Mouse (Mus musculus) liver, embryonic 14.5 days (tissue): ENCODE data around the gene Stk40. TPM values are rescaled to one million over a fixed set of nuclear protein-coding genes. Genes with fewer than 3 reads are reported as not detected.
A peak's percentile ranks its signal among the peaks of the same experiment; 100 is the strongest.

Experiments used
- ATAC-seq: fragments of 200-750 bp; cut with Nextera tagmentation; 2 replicates; pipeline ENCODE4 v1.8.0; 2017; ENCODE audit warnings: moderate number of reproducible peaks, mild to moderate bottlenecking, moderate library complexity; ENCODE audit not compliant: insufficient read depth
- DNase-seq, 3 experiments: peaks; one replicate each; pipeline ENCODE4 v3.0.0-alpha.2; 2012 to 2013; ENCODE audit warnings: low read depth in 3 of 3, low spot score in 3 of 3
- H3K27ac ChIP-seq: fragments of 300-500 bp; sonication (generic); 2 replicates; pipeline ENCODE4 v1.5.1; 2014; ENCODE audit warnings: moderate library complexity, mild to moderate bottlenecking, control low read depth, inconsistent platforms
- H3K27me3 ChIP-seq: fragments of 300-500 bp; sonication (generic); 2 replicates; pipeline ENCODE4 v1.6.1; 2014; ENCODE audit warnings: mild to moderate bottlenecking, low read length, moderate library complexity; ENCODE audit not compliant: control insufficient read depth, insufficient read depth
- H3K36me3 ChIP-seq: fragments of 300-500 bp; sonication (generic); replicated peaks from 2 replicates; pipeline ENCODE4 v1.6.1; 2014; ENCODE audit warnings: low read depth; ENCODE audit not compliant: control insufficient read depth, insufficient read depth
- H3K4me1 ChIP-seq, 2 experiments: fragments of 200-500 bp in 1 of 2; fragments of 300-500 bp in 1 of 2; sonication (generic) in 1 of 2; replicated peaks; 2 replicates each; pipeline ENCODE4 v1.6.1; 2012 to 2014; ENCODE audit warnings: antibody characterized with exemption in 1 of 2, inconsistent platforms in 1 of 2, low read length in 1 of 2; ENCODE audit not compliant: control insufficient read depth in 2 of 2, insufficient read depth in 2 of 2
- H3K4me2 ChIP-seq: fragments of 300-500 bp; sonication (generic); 2 replicates; pipeline ENCODE4 v1.6.1; 2014; ENCODE audit warnings: low read depth, mild to moderate bottlenecking, control low read depth, moderate library complexity
- H3K4me3 ChIP-seq, 2 experiments: fragments of 200-500 bp in 1 of 2; fragments of 300-500 bp in 1 of 2; sonication (generic) in 1 of 2; 2 replicates each; pipeline ENCODE4 v1.5.1; 2012 to 2014; ENCODE audit warnings: low read depth in 2 of 2, low read length in 2 of 2, mild to moderate bottlenecking in 2 of 2, control low read depth in 1 of 2, inconsistent platforms in 1 of 2, moderate library complexity in 1 of 2; ENCODE audit not compliant: insufficient read depth in 1 of 2
- H3K9ac ChIP-seq: fragments of 300-500 bp; sonication (generic); replicated peaks from 2 replicates; pipeline ENCODE4 v1.6.1; 2014; ENCODE audit warnings: mild to moderate bottlenecking, control low read depth, moderate library complexity
- H3K9me3 ChIP-seq: fragments of 300-500 bp; sonication (generic); 2 replicates; pipeline ENCODE4 v1.6.1; 2016; ENCODE audit warnings: low read length, mixed read lengths; ENCODE audit not compliant: control insufficient read depth
- CTCF ChIP-seq: IDR thresholded peaks from 2 replicates; pipeline ENCODE4 v1.5.1; 2016; ENCODE audit warnings: antibody characterized with exemption, low read depth, control low read depth
- EP300 ChIP-seq: IDR thresholded peaks from 2 replicates; pipeline ENCODE4 v1.6.1; 2016; ENCODE audit warnings: antibody characterized with exemption, low read depth
- WGBS: fragments of 180-500 bp; shearing (Covaris S2); extraction: QIAGEN DNeasy Blood & Tissue Kit; methylation state at CpG from one replicate; pipeline ENCODE4 v1.1.7; 2014; ENCODE audit not compliant: insufficient replicate concordance; 5-methylcytosine and 5-hydroxymethylcytosine counted together
- polyA plus RNA-seq, 2 experiments: library from polyadenylated mRNA; depleted of rRNA in 1 of 2; stranded (reverse) in 1 of 2; unstranded in 1 of 2; fragments of >200 nt; fragmentation: Nextera tagmentation in 1 of 2; extraction: Ambion mirVana in 1 of 2; gene quantifications; 2 replicates each; pipeline versions ENCODE4 v1.2.1 to v1.2.3; 2012 to 2014

Stk40 gene
- polyA plus RNA-seq, 2 experiments = 4.3 to 9.0 TPM

GRCm38 (mm10) chr4:126104261-126105075, 711 bp downstream of the Stk40 start:
- DNase-seq = no peak
- H3K9ac ChIP-seq = peak overlapping the region; percentile 90
- no peak for TF ChIP-seq CTCF
- no peak for TF ChIP-seq EP300
- H3K36me3 ChIP-seq = no peaks in the 10 kb centered on the region
- H3K4me2 ChIP-seq = peak overlapping the region; percentile 100
- peak overlapping the region; percentile 66 to 76 for H3K4me3 ChIP-seq
- H3K9me3 ChIP-seq = no peaks in the 10 kb centered on the region
- H3K27me3 ChIP-seq = no peaks in the 10 kb centered on the region
- WGBS = under 1% methylated on average over 34 of the region's 34 CpGs
- peak overlapping the region; percentile 32 for H3K27ac ChIP-seq
- peak; percentile 2; the same call in 1 of the 2 replicates for ATAC-seq
- H3K4me1 ChIP-seq = peaks cover 35 to 43% of the 10 kb centered on the region in 2 experiments

GRCm38 (mm10) chr4:126105131-126105783, 1.5 kb downstream of the Stk40 start:
- Histone ChIP-seq H3K36me3 (no peaks in the 10 kb centered on the region), H3K9me3 (no peaks in the 10 kb centered on the region), H3K4me3 (peak overlapping the region in 1 of 2 experiments; percentile 76; a peak in 1 of 4 replicates), H3K9ac (no peak overlapping the region; the same call in 1 of the 2 replicates), H3K4me2 (peak overlapping the region; percentile 100), H3K27me3 (no peaks in the 10 kb centered on the region), H3K27ac (no peak overlapping the region), H3K4me1 (peaks cover 31 to 43% of the 10 kb centered on the region in 2 experiments)
- DNase-seq = no peak
- no peak for ATAC-seq
- 71% methylated on average over 7 of the region's 7 CpGs for WGBS
- TF ChIP-seq CTCF = no peak
- TF ChIP-seq EP300 = no peak

GRCm38 (mm10) chr4:126108061-126108740, 4.4 kb downstream of the Stk40 start:
- Histone ChIP-seq H3K9ac (no peak overlapping the region), H3K27ac (no peak overlapping the region), H3K4me2 (no peak overlapping the region), H3K27me3 (no peaks in the 10 kb centered on the region), H3K4me1 (peaks cover 18 to 36% of the 10 kb centered on the region in 2 experiments), H3K36me3 (no peaks in the 10 kb centered on the region), H3K4me3 (no peak overlapping the region), H3K9me3 (no peaks in the 10 kb centered on the region)
- no peak for DNase-seq
- TF ChIP-seq EP300 = no peak
- no peak for TF ChIP-seq CTCF
- 53% methylated on average over 8 of the region's 8 CpGs for WGBS
- no peak for ATAC-seq

- H3K27ac ChIP-seq = no peak overlapping the region
- H3K4me1 ChIP-seq = peaks cover 12 to 33% of the 10 kb centered on the region in 2 experiments
- no peak overlapping the region; the same call in 1 of the 2 replicates for H3K4me2 ChIP-seq
- DNase-seq (no peak), ATAC-seq (no peak)
- H3K27me3 ChIP-seq = no peaks in the 10 kb centered on the region
- WGBS = 64% methylated on average over 10 of the region's 10 CpGs
- H3K9ac ChIP-seq = no peak overlapping the region
- H3K9me3 ChIP-seq = no peaks in the 10 kb centered on the region
- TF ChIP-seq CTCF = no peak
- no peak for TF ChIP-seq EP300
- H3K4me3 ChIP-seq = no peak overlapping the region
- no peaks in the 10 kb centered on the region for H3K36me3 ChIP-seq
These were observed 6.0 kb downstream of the Stk40 start for GRCm38 (mm10) chr4:126109613-126110373.
